Mouse (Mus musculus): ENCODE measurements around the gene Gtdc1. TPM values are rescaled to one million over a fixed set of nuclear protein-coding genes. Genes with fewer than 3 reads are reported as not detected.

Gene Gtdc1
- total RNA-seq, 2 experiments from 2014 or later: 91.6 to 96.0 TPM

DNA sequence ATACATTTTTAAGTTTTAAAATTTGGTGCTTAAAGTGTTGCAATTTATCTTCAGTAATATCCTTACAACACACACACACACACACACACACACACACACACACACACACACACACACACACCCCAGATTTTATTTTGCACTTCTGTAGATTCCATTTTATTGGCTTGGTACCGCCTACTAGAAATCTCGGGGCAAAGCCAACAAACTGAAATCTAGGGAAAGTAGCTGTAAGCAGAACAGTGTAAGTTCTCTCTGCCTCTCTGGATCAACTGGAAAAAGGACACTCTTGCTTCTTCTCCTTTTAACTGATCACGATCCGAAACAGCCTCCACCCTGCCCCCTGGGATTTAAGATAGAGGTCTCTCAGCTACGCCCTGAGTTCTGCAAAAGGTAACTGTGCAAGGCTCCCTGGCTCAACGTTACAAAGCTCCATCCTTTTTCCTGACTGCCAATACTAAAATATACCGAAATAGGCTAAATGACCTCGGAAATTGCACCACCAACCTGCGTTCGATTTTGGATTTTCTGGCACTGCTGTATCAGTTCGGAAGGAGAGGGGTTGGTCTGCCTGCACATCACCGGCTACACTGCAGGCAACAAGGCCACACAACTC lies 369.7 kb downstream of the Gtdc1 start:
- intact Hi-C loops (cut with DNase I): no loop called here

GRCm38 (mm10) chr2:44556861-44557592 lies 370.4 kb downstream of the Gtdc1 start:
- intact Hi-C loops (cut with DNase I): no loop called here
- DNase-seq (ENCODE audit: extremely low spot score in 1 of 2, low spot score in 2 of 2): peak; percentile 50 to 51

More for the DNA sequence above, 369.7 kb downstream of the Gtdc1 start:
- no peak for DNase-seq (ENCODE audit: extremely low spot score in 1 of 2, low spot score in 2 of 2)

GRCm38 (mm10) chr2:44554716-44555115 lies 372.7 kb downstream of the Gtdc1 start:
- DNase-seq (ENCODE audit: extremely low spot score in 1 of 2, low spot score in 2 of 2): no peak
- intact Hi-C loops (cut with DNase I): no loop called here

DNA sequence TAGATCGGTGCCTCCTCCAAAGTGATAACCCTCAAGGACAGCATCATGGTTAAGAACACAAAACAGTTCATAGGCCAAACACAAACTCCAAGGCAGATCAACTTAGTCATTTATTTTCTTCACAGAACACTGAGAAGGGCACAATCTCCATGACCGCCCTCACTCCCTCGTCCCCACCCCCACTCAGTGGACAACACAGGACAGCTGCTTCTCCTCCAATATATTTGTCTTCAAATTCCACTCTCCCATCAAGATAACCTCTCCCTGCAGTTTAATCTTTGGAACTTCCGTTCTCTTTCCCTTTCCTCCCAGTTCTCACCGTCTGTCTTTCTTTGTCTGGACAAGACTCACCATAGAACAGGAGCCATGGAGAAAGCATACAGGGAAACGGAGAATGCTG lies 378.1 kb downstream of the Gtdc1 start:
- intact Hi-C loops (cut with DNase I): no loop called here
- DNase-seq (ENCODE audit: extremely low spot score in 1 of 2, low spot score in 2 of 2): no peak

DNA sequence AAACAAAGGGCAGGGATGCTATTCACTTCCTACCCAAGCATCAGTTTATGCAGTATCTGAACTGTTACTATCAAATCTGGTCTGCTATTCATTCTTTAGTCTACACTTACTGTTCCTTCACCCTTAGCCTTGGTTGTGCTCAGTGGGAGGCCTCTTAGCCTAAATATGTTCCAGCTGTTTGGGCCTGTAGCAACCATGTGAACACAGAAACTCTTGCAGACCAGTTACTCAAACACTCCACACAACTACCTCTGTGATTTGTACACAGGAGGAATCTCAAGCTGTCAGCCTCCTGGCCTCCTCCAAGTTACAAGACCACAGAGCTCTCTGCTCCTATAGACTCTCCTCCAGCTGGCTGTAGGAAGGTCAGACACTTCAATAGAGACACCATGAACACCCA lies 384.7 kb downstream of the Gtdc1 start:
- intact Hi-C loops (cut with DNase I): no loop called here
- no peak for DNase-seq (ENCODE audit: extremely low spot score in 1 of 2, low spot score in 2 of 2)

GRCm38 (mm10) chr2:44541726-44542125 lies 385.7 kb downstream of the Gtdc1 start:
- no peak for DNase-seq (ENCODE audit: extremely low spot score in 1 of 2, low spot score in 2 of 2)
- intact Hi-C loops (cut with DNase I): no loop called here

- DNase-seq (ENCODE audit: extremely low spot score in 1 of 2, low spot score in 2 of 2): no peak
- intact Hi-C loops (cut with DNase I): no loop called here
Observed at GRCm38 (mm10) chr2:44540881-44541280, 386.6 kb downstream of the Gtdc1 start.

DNA sequence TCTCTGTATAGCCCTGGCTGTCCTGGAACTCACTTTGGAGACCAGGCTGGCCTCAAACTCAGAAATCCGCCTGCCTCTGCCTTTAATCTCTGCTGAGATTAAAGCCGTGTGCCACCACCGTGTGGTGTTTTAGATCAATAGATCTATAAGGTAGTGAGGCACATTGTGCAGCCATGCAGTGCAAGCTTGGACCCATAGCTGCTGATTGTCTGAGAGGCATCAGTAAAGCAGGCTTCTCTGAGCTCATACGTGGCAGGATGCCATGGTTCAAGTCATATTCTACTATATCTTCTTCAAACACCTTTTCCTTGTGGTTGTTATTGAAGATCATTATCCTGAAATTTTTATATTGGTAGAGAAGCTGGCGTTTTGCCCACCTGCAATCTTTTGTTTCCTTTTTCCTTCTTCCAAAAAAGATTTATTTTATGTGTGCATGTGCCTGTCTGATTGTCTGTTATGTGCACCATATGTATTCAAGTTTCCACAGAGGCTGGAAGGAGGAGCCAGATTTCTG lies 388.3 kb downstream of the Gtdc1 start:
- DNase-seq (ENCODE audit: extremely low spot score in 1 of 2, low spot score in 2 of 2): no peak
- intact Hi-C loops (cut with DNase I): no loop called here

DNA sequence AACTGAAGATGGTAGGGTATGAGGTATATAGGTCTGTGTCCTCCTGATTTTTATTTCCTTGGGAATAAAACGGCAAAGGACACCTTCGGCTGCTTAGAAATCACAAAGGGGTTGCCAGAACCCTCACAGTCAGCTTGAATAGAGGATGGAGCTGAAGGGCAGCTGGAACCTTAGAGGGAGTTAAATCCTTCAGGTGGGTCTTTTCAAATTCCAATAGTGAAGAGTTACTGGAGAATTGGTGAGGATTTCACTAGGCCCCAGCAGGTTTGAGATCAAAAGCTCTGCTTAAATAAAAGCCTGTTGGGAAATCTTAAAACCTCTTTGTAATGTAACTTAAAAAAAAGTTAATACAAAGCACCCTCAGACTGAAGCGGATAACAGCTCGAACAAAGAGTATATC lies 389.3 kb downstream of the Gtdc1 start:
- DNase-seq (ENCODE audit: extremely low spot score in 1 of 2, low spot score in 2 of 2): no peak
- intact Hi-C loops (cut with DNase I): no loop called here

DNA sequence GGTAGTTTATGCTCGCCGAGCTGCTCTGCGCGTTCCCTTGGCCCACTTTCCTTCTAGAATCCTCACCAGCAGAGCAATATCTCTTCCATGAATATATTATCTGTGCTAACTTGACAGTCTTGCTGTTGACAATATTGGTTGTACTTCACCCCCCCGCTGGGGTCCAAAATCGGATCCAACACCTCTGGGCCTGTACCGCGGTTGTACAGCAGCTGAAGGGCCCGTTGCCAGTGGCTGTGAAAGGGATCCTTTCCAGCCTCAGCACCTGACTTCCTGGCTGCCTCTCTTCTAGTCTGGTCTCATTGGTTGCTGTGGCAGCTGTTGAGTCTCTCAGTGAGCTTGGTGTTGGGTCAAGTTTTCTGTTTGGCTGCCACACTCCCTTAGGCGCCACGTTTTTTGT lies 391.7 kb downstream of the Gtdc1 start:
- intact Hi-C loops (cut with DNase I): no loop called here
- peak in 1 of 2 experiments; percentile 24 for DNase-seq (ENCODE audit: extremely low spot score in 1 of 2, low spot score in 2 of 2)

- intact Hi-C loops (cut with DNase I): no loop called here
- no peak for DNase-seq (ENCODE audit: extremely low spot score in 1 of 2, low spot score in 2 of 2)
Observed at GRCm38 (mm10) chr2:44535136-44535675, 392.3 kb downstream of the Gtdc1 start.

- peak in 1 of 2 experiments; percentile 30 for DNase-seq (ENCODE audit: extremely low spot score in 1 of 2, low spot score in 2 of 2)
- intact Hi-C loops (cut with DNase I): no loop called here
Observed at GRCm38 (mm10) chr2:44526110-44527032, 401.1 kb downstream of the Gtdc1 start.

DNA sequence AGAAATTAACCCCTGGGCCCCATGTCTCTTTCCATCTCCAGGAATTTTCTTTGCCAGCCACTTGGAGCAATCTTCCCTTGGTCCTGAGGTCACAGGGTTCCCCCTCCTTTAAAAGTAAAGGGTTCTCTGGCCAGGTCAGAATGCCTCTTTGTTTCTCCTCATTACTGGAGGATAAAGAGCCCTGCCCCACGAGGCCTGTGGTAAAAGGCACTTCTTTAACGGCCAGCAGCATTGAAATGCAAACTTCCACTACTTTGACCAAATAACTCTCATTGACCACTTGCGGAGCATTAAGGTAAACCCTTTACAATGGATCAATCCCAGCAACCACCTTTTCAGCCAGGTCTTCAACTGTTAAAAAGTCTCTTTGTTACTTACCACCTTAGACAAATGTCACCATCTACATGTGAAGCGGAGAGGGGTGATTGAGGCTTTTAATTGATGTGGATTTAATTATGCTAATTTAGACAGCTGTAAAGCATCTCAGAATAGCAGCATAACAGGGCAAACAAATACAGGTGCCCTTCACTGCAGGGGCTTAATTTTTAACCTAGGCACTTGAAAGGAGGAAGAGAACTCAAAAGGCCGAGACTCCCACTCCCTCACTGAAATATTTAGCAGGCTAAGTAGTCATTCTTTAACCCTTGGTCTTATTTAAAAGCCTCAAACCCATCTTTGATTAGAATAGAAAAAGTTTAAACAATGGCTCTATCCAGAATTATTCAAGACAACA lies 402.1 kb downstream of the Gtdc1 start:
- DNase-seq (ENCODE audit: extremely low spot score in 1 of 2, low spot score in 2 of 2): no peak
- intact Hi-C loops (cut with DNase I): no loop called here

DNA sequence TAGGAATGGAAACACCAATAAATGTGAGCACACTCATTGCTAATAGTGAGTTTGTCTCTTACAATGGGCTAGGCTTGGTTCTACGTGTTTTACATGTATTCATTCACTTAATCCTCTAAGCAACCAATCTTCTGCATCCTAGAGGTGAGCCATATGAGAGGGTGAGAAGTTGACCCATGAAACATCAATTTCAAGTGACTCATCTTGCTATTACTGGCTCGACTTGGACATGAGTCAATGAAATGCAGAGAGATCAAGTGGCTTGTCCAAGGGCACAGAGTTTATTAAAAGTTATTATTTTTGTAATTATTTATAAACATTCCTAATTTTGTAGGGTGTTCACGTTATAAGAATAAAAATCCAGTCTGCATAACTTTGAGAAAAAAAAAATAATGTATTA lies 408.2 kb downstream of the Gtdc1 start:
- intact Hi-C loops (cut with DNase I): no loop called here
- DNase-seq (ENCODE audit: extremely low spot score in 1 of 2, low spot score in 2 of 2): no peak

DNA sequence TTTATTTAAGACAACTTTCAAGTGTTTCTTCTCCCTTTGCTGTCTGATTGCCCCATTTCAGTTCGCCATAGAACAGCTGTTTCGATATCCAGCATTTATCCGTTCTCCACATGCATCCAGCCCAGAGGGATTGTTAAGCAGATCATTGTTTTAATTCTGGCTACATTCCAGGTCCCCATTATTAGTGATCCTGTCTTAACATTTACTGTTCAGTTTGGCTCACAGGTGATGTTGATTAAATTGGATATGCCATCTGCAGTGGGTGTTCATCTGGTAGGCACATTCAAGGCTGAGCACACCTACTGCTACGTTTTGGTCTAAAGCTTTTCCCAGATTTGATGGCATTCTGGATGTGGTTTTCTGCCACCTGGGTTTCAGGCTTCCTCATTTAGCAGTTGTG lies 409.4 kb downstream of the Gtdc1 start:
- DNase-seq (ENCODE audit: extremely low spot score in 1 of 2, low spot score in 2 of 2): no peak
- intact Hi-C loops (cut with DNase I): no loop called here
